8 mouse cellular contexts compared by ENCODE assay signal in genomic region chr1:78657021-78657629, GRCm38 (mm10). TPM values are rescaled to one million over a fixed set of nuclear protein-coding genes. Genes with fewer than 3 reads are reported as not detected.
A peak's percentile ranks its signal among the peaks of the same experiment; 100 is the strongest.
DNase-seq lines count a peak whose midpoint lies in the region; ATAC-seq and TF ChIP-seq lines count a peak whose summit lies in the region.

No protein-coding gene starts in this region.

- H3K9me3 ChIP-seq in heart, embryonic 11.5 days (replicated peaks; ENCODE audit: control insufficient read depth, low read length) = no peaks in the 10 kb centered on the region
- H3K9me3 ChIP-seq in ES-Bruce4 (replicated peaks; ENCODE audit: control insufficient read depth, insufficient read depth, low read length, poor library complexity, severe bottlenecking) = no peaks in the 10 kb centered on the region
- no peaks in the 10 kb centered on the region for H3K9me3 ChIP-seq in forebrain, embryonic 16.5 days (ENCODE audit: control insufficient read depth, low read length)
- H3K9me3 ChIP-seq in liver, embryonic 16.5 days (replicated peaks; ENCODE audit: control insufficient read depth, low read length) = no peaks in the 10 kb centered on the region

- H3K27ac ChIP-seq in heart, embryonic 11.5 days (ENCODE audit: low read depth, low read length) = peak overlapping the region; percentile 62; the same call in 1 of the 2 replicates
- no peak overlapping the region for H3K27ac ChIP-seq in ES-Bruce4 (ENCODE audit: insufficient read depth, low read length)
- H3K27ac ChIP-seq in forebrain, embryonic 16.5 days (ENCODE audit: low read length) = peak overlapping the region; percentile 97
- H3K27ac ChIP-seq in liver, embryonic 16.5 days (ENCODE audit: low read length) = peak overlapping the region; percentile 44; the same call in 1 of the 2 replicates

- no peaks in the 10 kb centered on the region for H3K27me3 ChIP-seq in heart, embryonic 11.5 days (ENCODE audit: control insufficient read depth, insufficient read depth, low read length)
- no peaks in the 10 kb centered on the region for H3K27me3 ChIP-seq in ES-Bruce4 (ENCODE audit: control insufficient read depth, insufficient read depth, low read length, poor library complexity, severe bottlenecking)
- H3K27me3 ChIP-seq in forebrain, embryonic 16.5 days (replicated peaks; ENCODE audit: control insufficient read depth, insufficient read depth, low read length) = no peaks in the 10 kb centered on the region
- H3K27me3 ChIP-seq in liver, embryonic 16.5 days (ENCODE audit: control insufficient read depth, insufficient read depth, low read depth, low read length) = no peaks in the 10 kb centered on the region

- TF ChIP-seq CTCF in ES-Bruce4 (IDR thresholded peaks at IDR 0.05; ENCODE audit: low read depth, low read length) = no peak

- peak overlapping the region; percentile 97 for H3K4me3 ChIP-seq in heart, embryonic 11.5 days (ENCODE audit: low read depth, low read length)
- H3K4me3 ChIP-seq in ES-Bruce4 (ENCODE audit: low read depth, low read length) = peak overlapping the region; percentile 21; the same call in 1 of the 2 replicates
- H3K4me3 ChIP-seq in forebrain, embryonic 16.5 days (replicated peaks; ENCODE audit: low read length) = peak overlapping the region; percentile 97
- H3K4me3 ChIP-seq in liver, embryonic 16.5 days (ENCODE audit: low read depth, low read length) = peak overlapping the region; percentile 90

- TF ChIP-seq POLR2A in ES-Bruce4 (IDR thresholded peaks at IDR 0.05; ENCODE audit: insufficient read depth, low read length) = no peak

- no peak for DNase-seq in heart, postnatal 10 days
- DNase-seq in ovary, postnatal 14 days (ENCODE audit: low spot score) = no peak
- DNase-seq in gastrocnemius, postnatal 4 days (ENCODE audit: low spot score in 2 of 2) = no peak
- DNase-seq in adrenal gland, postnatal 10 days = no peak

- H3K9ac ChIP-seq in heart, embryonic 11.5 days (ENCODE audit: low read depth, low read length) = peak overlapping the region; percentile 61; the same call in 1 of the 2 replicates
- H3K9ac ChIP-seq in ES-Bruce4 (ENCODE audit: low read depth, poor library complexity, severe bottlenecking) = no peak overlapping the region
- peak overlapping the region; percentile 98 for H3K9ac ChIP-seq in forebrain, embryonic 16.5 days (replicated peaks; ENCODE audit: low read depth, low read length)
- peak overlapping the region; percentile 64 for H3K9ac ChIP-seq in liver, embryonic 16.5 days (ENCODE audit: low read depth, low read length)

- peaks cover 17% of the 10 kb centered on the region; the same call in 1 of the 2 replicates for H3K4me1 ChIP-seq in heart, embryonic 11.5 days (ENCODE audit: control insufficient read depth, insufficient read depth, low read length)
- no peaks in the 10 kb centered on the region for H3K4me1 ChIP-seq in ES-Bruce4 (ENCODE audit: control insufficient read depth, insufficient read depth, low read length)
- H3K4me1 ChIP-seq in forebrain, embryonic 16.5 days (replicated peaks; ENCODE audit: control insufficient read depth, insufficient read depth, low read length) = peaks cover 29% of the 10 kb centered on the region
- peaks cover 24% of the 10 kb centered on the region for H3K4me1 ChIP-seq in liver, embryonic 16.5 days (ENCODE audit: control insufficient read depth, low read depth, low read length)

- H3K4me2 ChIP-seq in heart, embryonic 11.5 days = peak overlapping the region; percentile 70
- peak overlapping the region; percentile 50 for H3K4me2 ChIP-seq in forebrain, embryonic 16.5 days (ENCODE audit: low read length)
- peak overlapping the region; percentile 95 for H3K4me2 ChIP-seq in liver, embryonic 16.5 days (ENCODE audit: low read depth, low read length)

- TF ChIP-seq EP300 in ES-Bruce4 (IDR thresholded peaks at IDR 0.05; ENCODE audit: insufficient read depth, low read depth, low read length) = no peak

- intact Hi-C loops in heart, postnatal 10 days (cut with DNase I) = loop anchor here (2.0 kb wide), 1 partner anchor 120 kb away; no protein-coding TSS in a partner anchor

- ATAC-seq in heart, embryonic 11.5 days (replicated peaks; ENCODE audit: insufficient number of reproducible peaks, low FRiP score, low TSS enrichment) = no peak
- no peak for ATAC-seq in forebrain, embryonic 16.5 days
- no peak for ATAC-seq in liver, embryonic 16.5 days (ENCODE audit: low read depth)

- 27% methylated on average over 22 of the region's 22 CpGs for WGBS in heart, embryonic 11.5 days (ENCODE audit: insufficient replicate concordance)
- WGBS in forebrain, embryonic 16.5 days = 27% methylated on average over 22 of the region's 22 CpGs
- 22% methylated on average over 22 of the region's 22 CpGs for WGBS in liver, embryonic 16.5 days (ENCODE audit: insufficient replicate concordance)

- H3K36me3 ChIP-seq in heart, embryonic 11.5 days (ENCODE audit: control insufficient read depth, insufficient read depth, low read length) = no peaks in the 10 kb centered on the region
- H3K36me3 ChIP-seq in ES-Bruce4 (ENCODE audit: control insufficient read depth, insufficient read depth, low read length, poor library complexity, severe bottlenecking) = no peaks in the 10 kb centered on the region
- H3K36me3 ChIP-seq in forebrain, embryonic 16.5 days (ENCODE audit: control insufficient read depth, insufficient read depth) = no peaks in the 10 kb centered on the region
- H3K36me3 ChIP-seq in liver, embryonic 16.5 days (ENCODE audit: control insufficient read depth, insufficient read depth) = no peaks in the 10 kb centered on the region

RNA-seq across cellular contexts. Expression of gene Acsl3, which starts 0.5 kb away (rescaled TPM):
- 66.9 and 68.1 TPM in 2 replicates for polyA plus RNA-seq in heart, embryonic 11.5 days (2014; fragmentation: Nextera tagmentation; extraction: Ambion mirVana)
- total RNA-seq in heart, postnatal 10 days (2021) = 10 to 100 TPM; 11.3 to 14.4 TPM
- 117 and 143 TPM in 2 replicates for polyA plus RNA-seq in ES-Bruce4 (2011; ENCODE audit: insufficient read depth, insufficient read length, low read depth, missing spikeins)
- 87.6 and 91.3 TPM in 2 replicates for polyA plus RNA-seq in forebrain, embryonic 16.5 days (2015; fragmentation: Nextera tagmentation; extraction: Ambion mirVana)
- 17.4 and 18.9 TPM in 2 replicates for polyA plus RNA-seq in liver, embryonic 16.5 days (2015; fragmentation: Nextera tagmentation; extraction: Ambion mirVana)
- total RNA-seq in gastrocnemius, postnatal 4 days (2021) = 10 to 100 TPM; 40.0 to 40.5 TPM
- total RNA-seq in adrenal gland, postnatal 10 days (2021) = 10 to 100 TPM; 14.7 to 19.8 TPM

RNA-seq across cellular contexts. Expression of gene Utp14b, which starts 0.7 kb away (rescaled TPM):
- 2.3 and 4.3 TPM in 2 replicates for polyA plus RNA-seq in heart, embryonic 11.5 days (2014; fragmentation: Nextera tagmentation; extraction: Ambion mirVana)
- total RNA-seq in heart, postnatal 10 days (2021) = 1 to 10 TPM; 2.8 to 3.1 TPM
- polyA plus RNA-seq in ES-Bruce4 (2011; ENCODE audit: insufficient read depth, insufficient read length, low read depth, missing spikeins) = 52.4 and 58.8 TPM in 2 replicates
- polyA plus RNA-seq in forebrain, embryonic 16.5 days (2015; fragmentation: Nextera tagmentation; extraction: Ambion mirVana) = 2.2 and 2.4 TPM in 2 replicates
- 0.63 and 0.64 TPM in 2 replicates for polyA plus RNA-seq in liver, embryonic 16.5 days (2015; fragmentation: Nextera tagmentation; extraction: Ambion mirVana)
- 10 to 100 TPM in 1 of 2 experiments, 1 to 10 TPM in 1; 9.7 to 10.2 TPM for total RNA-seq in gastrocnemius, postnatal 4 days (2021)
- total RNA-seq in adrenal gland, postnatal 10 days (2021) = 1 to 10 TPM; 3.7 to 4.4 TPM

Comparison
In these comparisons a context has a peak if more than half of its experiments do, and no peak if none do; other contexts are left out.
1. H3K4me3 ChIP-seq: peak in every context shown above with its lines; median percentile 97 in heart, embryonic 11.5 days; 97 in forebrain, embryonic 16.5 days; 90 in liver, embryonic 16.5 days; 21 in ES-Bruce4.